Mouse (Mus musculus) MEL (cell line): ENCODE results near the gene Mcl1.

Experiments used
- CHD2 ChIP-seq: IDR thresholded peaks from 2 replicates; pipeline ENCODE4 v1.6.1; 2011; ENCODE audit warnings: low read length, improper control_type of control experiment
- CTCF ChIP-seq, 3 experiments: IDR thresholded peaks in 2 of 3; conservative IDR thresholded peaks in 1 of 3; 2 replicates each; pipeline ENCODE4 v1.5.1; 2011 to 2012; ENCODE audit warnings: low read length in 3 of 3, low read depth in 2 of 3, mild to moderate bottlenecking in 2 of 3, improper control_type of control experiment in 1 of 3, inconsistent platforms in 1 of 3, mixed read lengths in 1 of 3, moderate library complexity in 1 of 3; ENCODE audit not compliant: control insufficient read depth in 1 of 3, insufficient read depth in 1 of 3, poor library complexity in 1 of 3, severe bottlenecking in 1 of 3
- ETS1 ChIP-seq: IDR thresholded peaks from 2 replicates; pipeline ENCODE4 v1.6.1; 2012; ENCODE audit warnings: low read depth, mild to moderate bottlenecking, inconsistent platforms, low read length, improper control_type of control experiment, moderate library complexity
- GABPA ChIP-seq: IDR thresholded peaks from 2 replicates; pipeline ENCODE4 v1.6.1; 2012; ENCODE audit warnings: low read depth, mild to moderate bottlenecking, inconsistent platforms, low read length, improper control_type of control experiment, moderate library complexity
- JUND ChIP-seq: IDR thresholded peaks from 2 replicates; pipeline ENCODE4 v1.6.1; 2011; ENCODE audit warnings: low read depth, mild to moderate bottlenecking, improper control_type of control experiment, low read length
- MAZ ChIP-seq: IDR thresholded peaks from 2 replicates; pipeline ENCODE4 v1.6.1; 2012; ENCODE audit warnings: low read depth, mild to moderate bottlenecking, inconsistent platforms, low read length, improper control_type of control experiment
- MEF2A ChIP-seq: IDR thresholded peaks from 2 replicates; pipeline ENCODE4 v1.6.1; 2014; ENCODE audit warnings: low read depth, mild to moderate bottlenecking, inconsistent platforms, low read length, improper control_type of control experiment; ENCODE audit not compliant: poor library complexity, insufficient replicate concordance, severe bottlenecking; ENCODE audit errors: extremely low read depth
- NELFE ChIP-seq: IDR thresholded peaks from 2 replicates; pipeline ENCODE4 v1.6.1; 2011; ENCODE audit warnings: low read depth, low read length, improper control_type of control experiment
- POLR2AphosphoS5 ChIP-seq: IDR thresholded peaks from 2 replicates; pipeline ENCODE4 v1.6.1; 2012; ENCODE audit warnings: low read depth, borderline replicate concordance, mild to moderate bottlenecking, inconsistent platforms, low read length, moderate library complexity, mixed read lengths
- TAL1 ChIP-seq: IDR thresholded peaks from 2 replicates; pipeline ENCODE4 v1.6.1; 2012; ENCODE audit warnings: mild to moderate bottlenecking, inconsistent platforms, low read length, moderate library complexity, mixed read lengths
- USF1 ChIP-seq: IDR thresholded peaks from 2 replicates; pipeline ENCODE4 v1.6.1; 2014; ENCODE audit warnings: low read depth, mild to moderate bottlenecking, inconsistent platforms, low read length, improper control_type of control experiment, moderate library complexity
- ZC3H11A ChIP-seq: IDR thresholded peaks from 2 replicates; pipeline ENCODE4 v1.6.1; 2012; ENCODE audit warnings: low read depth, mild to moderate bottlenecking, inconsistent platforms, low read length, improper control_type of control experiment
- ZKSCAN1 ChIP-seq: IDR thresholded peaks from 2 replicates; pipeline ENCODE4 v1.6.1; 2012; ENCODE audit warnings: low read depth, mild to moderate bottlenecking, inconsistent platforms, low read length, improper control_type of control experiment, moderate library complexity
- ZMIZ1 ChIP-seq: IDR thresholded peaks from 2 replicates; pipeline ENCODE4 v1.6.1; 2012; ENCODE audit warnings: low read depth, mild to moderate bottlenecking, inconsistent platforms, low read length, improper control_type of control experiment, moderate library complexity

- TF ChIP-seq CHD2 (no peak), GABPA (no peak), MEF2A (no peak), MAZ (no peak), JUND (no peak), USF1 (no peak), NELFE (no peak), ZKSCAN1 (no peak), ZC3H11A (no peak), TAL1 (no peak), CTCF (IDR thresholded peaks at IDR 0.05 in 2 of 3, conservative IDR thresholded peaks at IDR 0.05 in 1 of 3; ENCODE audit: control insufficient read depth in 1 of 3, insufficient read depth in 1 of 3, low read depth in 2 of 3, low read length in 3 of 3, poor library complexity in 1 of 3, severe bottlenecking in 1 of 3) (no peak), POLR2AphosphoS5 (no peak), ZMIZ1 (no peak), ETS1 (no peak)
Observed at GRCm38 (mm10) chr3:95672861-95673706, 14.5 kb downstream of the Mcl1 start.
